Mouse (Mus musculus): ENCODE data around the gene Hdac5.

GRCm38 (mm10) chr11:102221954-102222351 lies 8.0 kb downstream of the Hdac5 start:
- TF ChIP-seq CTCF (IDR thresholded peaks at IDR 0.05; ENCODE audit: low read depth, low read length) (no peak), POLR2A (IDR thresholded peaks at IDR 0.05; ENCODE audit: extremely low read depth, insufficient read depth, low read length) (no peak)

Data from liver, adult 2 months (tissue).